Mouse (Mus musculus): Measurements from ENCODE around the gene Fcrla. TPM values are rescaled to one million over a fixed set of nuclear protein-coding genes. Genes with fewer than 3 reads are reported as not detected.

Fcrla gene
- polyA plus RNA-seq, 1 experiment from 2014 or later, result 0.76 TPM

- peak; percentile 63 for TF ChIP-seq CTCF (IDR thresholded peaks at IDR 0.05)
- TF ChIP-seq EP300 (IDR thresholded peaks at IDR 0.05), result no peak
- no peak overlapping the region for H3K4me2 ChIP-seq (replicated peaks; ENCODE audit: low read depth, low read length)
Observed at GRCm38 (mm10) chr1:170894603-170895602, 32.5 kb downstream of the Fcrla start.

GRCm38 (mm10) chr1:170892279-170892678, 35.1 kb downstream of the Fcrla start:
- 35% methylated on average over 1 of the region's 1 CpGs for WGBS
- H3K4me1 ChIP-seq (ENCODE audit: insufficient read depth, low read depth, low read length), result no peaks in the 10 kb centered on the region
- ATAC-seq (no peak), DNase-seq (ENCODE audit: low spot score) (no peak)
- TF ChIP-seq CTCF (IDR thresholded peaks at IDR 0.05) (no peak), EP300 (IDR thresholded peaks at IDR 0.05) (no peak)
- no peak overlapping the region for H3K4me2 ChIP-seq (replicated peaks; ENCODE audit: low read depth, low read length)
- no peak overlapping the region for H3K4me3 ChIP-seq (ENCODE audit: low read depth, low read length)
- H3K27me3 ChIP-seq (replicated peaks; ENCODE audit: insufficient read depth, low read length), result no peaks in the 10 kb centered on the region
- no peak overlapping the region for H3K9ac ChIP-seq (replicated peaks; ENCODE audit: low read depth)
- H3K27ac ChIP-seq (ENCODE audit: low read length), result no peak overlapping the region
- H3K9me3 ChIP-seq (ENCODE audit: low read length), result no peaks in the 10 kb centered on the region
- H3K36me3 ChIP-seq (ENCODE audit: insufficient read depth, low read length), result no peaks in the 10 kb centered on the region

More at GRCm38 (mm10) chr1:170894603-170895602, 32.5 kb downstream of the Fcrla start:
- DNase-seq (ENCODE audit: low spot score), result peak; percentile 67
- Histone ChIP-seq H3K4me3 (ENCODE audit: low read depth, low read length) (no peak overlapping the region), H3K4me1 (ENCODE audit: insufficient read depth, low read depth, low read length) (no peaks in the 10 kb centered on the region), H3K27me3 (replicated peaks; ENCODE audit: insufficient read depth, low read length) (no peaks in the 10 kb centered on the region), H3K27ac (ENCODE audit: low read length) (no peak overlapping the region), H3K9me3 (ENCODE audit: low read length) (no peaks in the 10 kb centered on the region), H3K9ac (replicated peaks; ENCODE audit: low read depth) (no peak overlapping the region), H3K36me3 (ENCODE audit: insufficient read depth, low read length) (no peaks in the 10 kb centered on the region)
- WGBS, result 58% methylated on average over 9 of the region's 9 CpGs
- no peak for ATAC-seq

GRCm38 (mm10) chr1:170891646-170892045, 35.7 kb downstream of the Fcrla start:
- TF ChIP-seq CTCF (IDR thresholded peaks at IDR 0.05), result no peak
- TF ChIP-seq EP300 (IDR thresholded peaks at IDR 0.05), result no peak
- ATAC-seq, result no peak
- Histone ChIP-seq H3K27me3 (replicated peaks; ENCODE audit: insufficient read depth, low read length) (no peaks in the 10 kb centered on the region), H3K4me2 (replicated peaks; ENCODE audit: low read depth, low read length) (no peak overlapping the region), H3K27ac (ENCODE audit: low read length) (no peak overlapping the region), H3K4me1 (ENCODE audit: insufficient read depth, low read depth, low read length) (no peaks in the 10 kb centered on the region), H3K9ac (replicated peaks; ENCODE audit: low read depth) (no peak overlapping the region), H3K36me3 (ENCODE audit: insufficient read depth, low read length) (no peaks in the 10 kb centered on the region), H3K4me3 (ENCODE audit: low read depth, low read length) (no peak overlapping the region), H3K9me3 (ENCODE audit: low read length) (no peaks in the 10 kb centered on the region)
- no peak for DNase-seq (ENCODE audit: low spot score)
- 48% methylated on average over 2 of the region's 2 CpGs for WGBS

- Histone ChIP-seq H3K9ac (replicated peaks; ENCODE audit: low read depth) (no peak overlapping the region), H3K27me3 (replicated peaks; ENCODE audit: insufficient read depth, low read length) (no peaks in the 10 kb centered on the region), H3K4me2 (replicated peaks; ENCODE audit: low read depth, low read length) (no peak overlapping the region), H3K36me3 (ENCODE audit: insufficient read depth, low read length) (no peaks in the 10 kb centered on the region), H3K4me3 (ENCODE audit: low read depth, low read length) (no peak overlapping the region), H3K9me3 (ENCODE audit: low read length) (no peaks in the 10 kb centered on the region), H3K4me1 (ENCODE audit: insufficient read depth, low read depth, low read length) (peaks cover 3% of the 10 kb centered on the region; the same call in 1 of the 2 replicates), H3K27ac (ENCODE audit: low read length) (no peak overlapping the region)
- TF ChIP-seq EP300 (IDR thresholded peaks at IDR 0.05), result no peak
- no peak for TF ChIP-seq CTCF (IDR thresholded peaks at IDR 0.05)
- DNase-seq (ENCODE audit: low spot score) (no peak), ATAC-seq (no peak)
- WGBS, result 81% methylated on average over 4 of the region's 4 CpGs
Observed at GRCm38 (mm10) chr1:170889310-170889709, 38.1 kb downstream of the Fcrla start.

- TF ChIP-seq CTCF (IDR thresholded peaks at IDR 0.05) (no peak), EP300 (IDR thresholded peaks at IDR 0.05) (no peak)
Observed at GRCm38 (mm10) chr1:170886044-170886458, 41.3 kb downstream of the Fcrla start.

GRCm38 (mm10) chr1:170884978-170885561, 42.3 kb downstream of the Fcrla start, which contains the start of the genes Gm26620 and Dusp12:
TSS of gene Gm26620 (plus strand) at chr1:170885065.
TSS of gene Dusp12 (minus strand) at chr1:170885540.
- Histone ChIP-seq H3K4me2 (replicated peaks; ENCODE audit: low read depth, low read length) (peak within 1 kb of the TSS; percentile 76), H3K9ac (replicated peaks; ENCODE audit: low read depth) (peak within 1 kb of the TSS; percentile 79), H3K4me1 (ENCODE audit: insufficient read depth, low read depth, low read length) (peaks cover 3% of the 10 kb centered on the region; the same call in 1 of the 2 replicates), H3K9me3 (ENCODE audit: low read length) (no peaks in the 10 kb centered on the region), H3K36me3 (ENCODE audit: insufficient read depth, low read length) (no peaks in the 10 kb centered on the region), H3K4me3 (ENCODE audit: low read depth, low read length) (peak within 1 kb of the TSS; percentile 86), H3K27me3 (replicated peaks; ENCODE audit: insufficient read depth, low read length) (no peaks in the 10 kb centered on the region), H3K27ac (ENCODE audit: low read length) (peak within 1 kb of the TSS; percentile 55; the same call in 1 of the 2 replicates)
- peak; percentile 89 for TF ChIP-seq CTCF (IDR thresholded peaks at IDR 0.05)
- no peak for TF ChIP-seq EP300 (IDR thresholded peaks at IDR 0.05)
- WGBS, result under 1% methylated on average over 35 of the region's 46 CpGs
- ATAC-seq (peak; percentile 97), DNase-seq (ENCODE audit: low spot score) (peak; percentile 94)

More at GRCm38 (mm10) chr1:170886044-170886458, 41.3 kb downstream of the Fcrla start:
- Histone ChIP-seq H3K9ac (replicated peaks; ENCODE audit: low read depth) (no peak overlapping the region), H3K27ac (ENCODE audit: low read length) (no peak overlapping the region), H3K4me2 (replicated peaks; ENCODE audit: low read depth, low read length) (no peak overlapping the region), H3K9me3 (ENCODE audit: low read length) (no peaks in the 10 kb centered on the region), H3K4me3 (ENCODE audit: low read depth, low read length) (no peak overlapping the region), H3K27me3 (replicated peaks; ENCODE audit: insufficient read depth, low read length) (no peaks in the 10 kb centered on the region), H3K36me3 (ENCODE audit: insufficient read depth, low read length) (no peaks in the 10 kb centered on the region), H3K4me1 (ENCODE audit: insufficient read depth, low read depth, low read length) (peaks cover 3% of the 10 kb centered on the region; the same call in 1 of the 2 replicates)
- 42% methylated on average over 6 of the region's 6 CpGs for WGBS
- no peak for ATAC-seq
- DNase-seq (ENCODE audit: low spot score), result no peak
